Mouse (Mus musculus) MEL (cell line): ENCODE results near the gene C1ql4. TPM values are rescaled to one million over a fixed set of nuclear protein-coding genes. Genes with fewer than 3 reads are reported as not detected.

Experiments used
- DNase-seq: peaks from one replicate; pipeline ENCODE4 v3.0.0; 2011; ENCODE audit warnings: low read depth, low spot score
- H3K27ac ChIP-seq: 2 replicates; pipeline ENCODE4 v1.5.1; 2012; ENCODE audit warnings: low read depth, mild to moderate bottlenecking, control low read depth, low read length, moderate library complexity; ENCODE audit not compliant: control insufficient read depth
- H3K27me3 ChIP-seq, 2 experiments: fragments of 150-350 bp in 1 of 2; sonication (generic) in 1 of 2; 2 replicates each; pipeline ENCODE4 v1.6.1; 2012; ENCODE audit warnings: low read length in 2 of 2, mild to moderate bottlenecking in 2 of 2, improper control_type of control experiment in 1 of 2, moderate library complexity in 1 of 2; ENCODE audit not compliant: insufficient read depth in 2 of 2, control insufficient read depth in 1 of 2
- H3K36me3 ChIP-seq, 2 experiments: 2 replicates each; pipeline ENCODE4 v1.6.1; 2012 to 2014; ENCODE audit warnings: low read length in 2 of 2, improper control_type of control experiment in 1 of 2, inconsistent platforms in 1 of 2, mild to moderate bottlenecking in 1 of 2; ENCODE audit not compliant: insufficient read depth in 2 of 2, control insufficient read depth in 1 of 2
- H3K4me1 ChIP-seq, 2 experiments: fragments of 150-350 bp in 1 of 2; sonication (generic) in 1 of 2; 2 replicates each; pipeline ENCODE4 v1.6.1; 2012; ENCODE audit warnings: low read length in 2 of 2, improper control_type of control experiment in 1 of 2, mild to moderate bottlenecking in 1 of 2; ENCODE audit not compliant: insufficient read depth in 2 of 2, control insufficient read depth in 1 of 2
- H3K4me3 ChIP-seq, 2 experiments: fragments of 150-350 bp in 1 of 2; sonication (generic) in 1 of 2; 2 replicates each; pipeline ENCODE4 v1.5.1; 2012; ENCODE audit warnings: low read depth in 2 of 2, low read length in 2 of 2, mild to moderate bottlenecking in 2 of 2, moderate library complexity in 2 of 2, control low read depth in 1 of 2, improper control_type of control experiment in 1 of 2; ENCODE audit not compliant: control insufficient read depth in 1 of 2, insufficient read depth in 1 of 2
- H3K79me2 ChIP-seq: 2 replicates; pipeline ENCODE4 v1.6.1; 2012; ENCODE audit warnings: mild to moderate bottlenecking, low read length, moderate library complexity; ENCODE audit not compliant: control insufficient read depth, poor library complexity, insufficient read depth
- H3K9ac ChIP-seq: 2 replicates; pipeline ENCODE4 v1.6.1; 2012; ENCODE audit warnings: low read depth, mild to moderate bottlenecking, control low read depth, low read length, moderate library complexity; ENCODE audit not compliant: control insufficient read depth, poor library complexity, severe bottlenecking
- H3K9me3 ChIP-seq: fragments of 150-350 bp; sonication (generic); replicated peaks from 2 replicates; pipeline ENCODE4 v1.6.1; 2012; ENCODE audit warnings: mild to moderate bottlenecking, low read length, improper control_type of control experiment, moderate library complexity; ENCODE audit not compliant: insufficient read depth
- CHD1 ChIP-seq: IDR thresholded peaks from 2 replicates; pipeline ENCODE4 v1.6.1; 2012; ENCODE audit warnings: low read depth, mild to moderate bottlenecking, inconsistent platforms, low read length, improper control_type of control experiment
- CHD2 ChIP-seq: IDR thresholded peaks from 2 replicates; pipeline ENCODE4 v1.6.1; 2011; ENCODE audit warnings: low read length, improper control_type of control experiment
- E2F4 ChIP-seq: IDR thresholded peaks from 2 replicates; pipeline ENCODE4 v1.6.1; 2011; ENCODE audit warnings: low read depth, low read length, improper control_type of control experiment, borderline replicate concordance
- EP300 ChIP-seq, 2 experiments: IDR thresholded peaks; 2 replicates each; pipeline ENCODE4 v1.6.1; 2011; ENCODE audit warnings: improper control_type of control experiment in 2 of 2, low read length in 2 of 2, low read depth in 1 of 2, mild to moderate bottlenecking in 1 of 2
- ETS1 ChIP-seq: IDR thresholded peaks from 2 replicates; pipeline ENCODE4 v1.6.1; 2012; ENCODE audit warnings: low read depth, mild to moderate bottlenecking, inconsistent platforms, low read length, improper control_type of control experiment, moderate library complexity
- GABPA ChIP-seq: IDR thresholded peaks from 2 replicates; pipeline ENCODE4 v1.6.1; 2012; ENCODE audit warnings: low read depth, mild to moderate bottlenecking, inconsistent platforms, low read length, improper control_type of control experiment, moderate library complexity
- GATA1 ChIP-seq: IDR thresholded peaks from 2 replicates; pipeline ENCODE4 v1.6.1; 2011; ENCODE audit warnings: low read depth, low read length, improper control_type of control experiment
- HCFC1 ChIP-seq: IDR thresholded peaks from 2 replicates; pipeline ENCODE4 v1.6.1; 2012; ENCODE audit warnings: low read depth, mild to moderate bottlenecking, inconsistent platforms, low read length, improper control_type of control experiment, moderate library complexity
- JUND ChIP-seq: IDR thresholded peaks from 2 replicates; pipeline ENCODE4 v1.6.1; 2011; ENCODE audit warnings: low read depth, mild to moderate bottlenecking, improper control_type of control experiment, low read length
- MXI1 ChIP-seq: IDR thresholded peaks from 2 replicates; pipeline ENCODE4 v1.6.1; 2011; ENCODE audit warnings: mild to moderate bottlenecking, low read depth, low read length, improper control_type of control experiment
- MYB ChIP-seq: IDR thresholded peaks from 2 replicates; pipeline ENCODE4 v1.6.1; 2011; ENCODE audit warnings: mild to moderate bottlenecking, low read depth, low read length, improper control_type of control experiment
- MYC ChIP-seq: IDR thresholded peaks from 2 replicates; pipeline ENCODE4 v1.6.1; 2011; ENCODE audit warnings: low read depth, mild to moderate bottlenecking, low read length, improper control_type of control experiment, moderate library complexity
- NELFE ChIP-seq: IDR thresholded peaks from 2 replicates; pipeline ENCODE4 v1.6.1; 2011; ENCODE audit warnings: low read depth, low read length, improper control_type of control experiment
- POLR2A ChIP-seq, 2 experiments: IDR thresholded peaks; 2 replicates each; pipeline ENCODE4 v1.6.1; 2011 to 2012; ENCODE audit warnings: low read length in 2 of 2, mild to moderate bottlenecking in 2 of 2, control low read depth in 1 of 2, improper control_type of control experiment in 1 of 2, low read depth in 1 of 2, moderate library complexity in 1 of 2; ENCODE audit not compliant: control insufficient read depth in 1 of 2, insufficient read depth in 1 of 2, poor library complexity in 1 of 2
- POLR2AphosphoS2 ChIP-seq: IDR thresholded peaks from 2 replicates; pipeline ENCODE4 v1.6.1; 2011; ENCODE audit warnings: low read length, improper control_type of control experiment
- POLR2AphosphoS5 ChIP-seq: IDR thresholded peaks from 2 replicates; pipeline ENCODE4 v1.6.1; 2012; ENCODE audit warnings: low read depth, borderline replicate concordance, mild to moderate bottlenecking, inconsistent platforms, low read length, moderate library complexity, mixed read lengths
- RAD21 ChIP-seq: IDR thresholded peaks from 2 replicates; pipeline ENCODE4 v1.6.1; 2011; ENCODE audit warnings: mild to moderate bottlenecking, low read depth, low read length, improper control_type of control experiment
- RCOR1 ChIP-seq: IDR thresholded peaks from 2 replicates; pipeline ENCODE4 v1.6.1; 2012; ENCODE audit warnings: low read depth, mild to moderate bottlenecking, inconsistent platforms, low read length, improper control_type of control experiment
- SIN3A ChIP-seq: IDR thresholded peaks from 2 replicates; pipeline ENCODE4 v1.6.1; 2012; ENCODE audit warnings: low read length, improper control_type of control experiment, inconsistent platforms
- SMC3 ChIP-seq: IDR thresholded peaks from 2 replicates; pipeline ENCODE4 v1.6.1; 2011; ENCODE audit warnings: low read depth, low read length, improper control_type of control experiment
- TAL1 ChIP-seq: IDR thresholded peaks from 2 replicates; pipeline ENCODE4 v1.6.1; 2012; ENCODE audit warnings: mild to moderate bottlenecking, inconsistent platforms, low read length, moderate library complexity, mixed read lengths
- TCF12 ChIP-seq: IDR thresholded peaks from 2 replicates; pipeline ENCODE4 v1.6.1; 2014; ENCODE audit warnings: low read depth, mild to moderate bottlenecking, inconsistent platforms, low read length, improper control_type of control experiment, moderate library complexity
- USF1 ChIP-seq: IDR thresholded peaks from 2 replicates; pipeline ENCODE4 v1.6.1; 2014; ENCODE audit warnings: low read depth, mild to moderate bottlenecking, inconsistent platforms, low read length, improper control_type of control experiment, moderate library complexity
- USF2 ChIP-seq, 2 experiments: IDR thresholded peaks; 2 replicates each; pipeline ENCODE4 v1.6.1; 2011 to 2012; ENCODE audit warnings: improper control_type of control experiment in 2 of 2, low read length in 2 of 2, borderline replicate concordance in 1 of 2, inconsistent platforms in 1 of 2, low read depth in 1 of 2, mild to moderate bottlenecking in 1 of 2; ENCODE audit not compliant: insufficient read depth in 1 of 2
- ZKSCAN1 ChIP-seq: IDR thresholded peaks from 2 replicates; pipeline ENCODE4 v1.6.1; 2012; ENCODE audit warnings: low read depth, mild to moderate bottlenecking, inconsistent platforms, low read length, improper control_type of control experiment, moderate library complexity
- ZMIZ1 ChIP-seq: IDR thresholded peaks from 2 replicates; pipeline ENCODE4 v1.6.1; 2012; ENCODE audit warnings: low read depth, mild to moderate bottlenecking, inconsistent platforms, low read length, improper control_type of control experiment, moderate library complexity
- polyA plus RNA-seq, 2 experiments: library from polyadenylated mRNA; stranded (reverse) in 1 of 2; unstranded in 1 of 2; fragments of >175 nt in 1 of 2; fragments of >200 nt in 1 of 2; gene quantifications; 2 replicates each; pipeline versions ENCODE4 v1.2.1 to v1.2.4; 2012; ENCODE audit warnings: low replicate concordance in 2 of 2, low read depth in 1 of 2; ENCODE audit not compliant: insufficient read length in 2 of 2, insufficient read depth in 1 of 2, missing spikeins in 1 of 2
- total RNA-seq: library from RNA; depleted of rRNA; stranded (reverse); fragments of 300-350 nt; gene quantifications from 2 replicates; pipeline ENCODE4 v1.2.3, GENCODE M21; 2012

The C1ql4 gene
- total and polyA plus RNA-seq, 3 experiments = 0.08 to 0.15 TPM; not detected in 1

- no peak overlapping the region for H3K4me3 ChIP-seq
- peaks cover 6 to 8% of the 10 kb centered on the region in 2 experiments for H3K4me1 ChIP-seq
- no peak for DNase-seq
- no peak overlapping the region for H3K27ac ChIP-seq
- no peaks in the 10 kb centered on the region for H3K9me3 ChIP-seq
- no peak overlapping the region for H3K9ac ChIP-seq
- H3K36me3 ChIP-seq = peaks cover 0 to 11% of the 10 kb centered on the region in 2 experiments; a peak in 2 of 4 replicates
- H3K79me2 ChIP-seq = no peaks in the 10 kb centered on the region
- H3K27me3 ChIP-seq = no peaks in the 10 kb centered on the region
- TF ChIP-seq GATA1 (no peak), TAL1 (no peak), USF2 (IDR thresholded peaks at IDR 0.05; ENCODE audit: borderline replicate concordance in 1 of 2, insufficient read depth in 1 of 2, low read depth in 1 of 2, low read length in 2 of 2) (no peak), ETS1 (no peak), JUND (no peak), ZMIZ1 (no peak), NELFE (no peak), EP300 (IDR thresholded peaks at IDR 0.05; ENCODE audit: low read depth in 1 of 2, low read length in 2 of 2) (no peak), POLR2AphosphoS2 (no peak), POLR2A (IDR thresholded peaks at IDR 0.05; ENCODE audit: control insufficient read depth in 1 of 2, insufficient read depth in 1 of 2, low read depth in 1 of 2, low read length in 2 of 2, poor library complexity in 1 of 2) (no peak), MYC (no peak), SIN3A (no peak), SMC3 (no peak)
- TF ChIP-seq, all 39 proteins: peak for 0
These were observed 33.2 kb upstream of the C1ql4 start for GRCm38 (mm10) chr15:99120814-99121213.

GRCm38 (mm10) chr15:99116539-99116938, 28.9 kb upstream of the C1ql4 start:
- Histone ChIP-seq H3K36me3 (peaks cover 0 to 9% of the 10 kb centered on the region in 2 experiments; a peak in 2 of 4 replicates), H3K9me3 (no peaks in the 10 kb centered on the region), H3K27me3 (no peaks in the 10 kb centered on the region), H3K9ac (no peak overlapping the region), H3K27ac (no peak overlapping the region), H3K79me2 (no peaks in the 10 kb centered on the region), H3K4me1 (peaks cover 3 to 7% of the 10 kb centered on the region in 2 experiments; a peak in 3 of 4 replicates)
- DNase-seq = no peak
- TF ChIP-seq RAD21 (no peak), MYB (no peak), NELFE (no peak), TAL1 (no peak)
- TF ChIP-seq, all 39 proteins: peak for 0
- H3K4me3 ChIP-seq = no peak overlapping the region

- no peaks in the 10 kb centered on the region for H3K9me3 ChIP-seq
- peaks cover 0 to 9% of the 10 kb centered on the region in 2 experiments; a peak in 2 of 4 replicates for H3K36me3 ChIP-seq
- no peaks in the 10 kb centered on the region for H3K79me2 ChIP-seq
- H3K4me1 ChIP-seq = peaks cover 0 to 7% of the 10 kb centered on the region in 2 experiments; a peak in 1 of 4 replicates
- no peak overlapping the region; the same call in 1 of the 2 replicates for H3K9ac ChIP-seq
- peak; percentile 61 for DNase-seq
- H3K27ac ChIP-seq = peak overlapping the region; percentile 63
- peak overlapping the region; percentile 49 to 54; a peak in 3 of 4 replicates for H3K4me3 ChIP-seq
- H3K27me3 ChIP-seq = no peaks in the 10 kb centered on the region
- peak; percentile 90 for TF ChIP-seq TCF12
- no peak for TF ChIP-seq ZKSCAN1
- TF ChIP-seq POLR2AphosphoS2 = no peak
- TF ChIP-seq MYC = no peak
- TF ChIP-seq TAL1 = no peak
- no peak for TF ChIP-seq POLR2AphosphoS5
- TF ChIP-seq USF1 = no peak
- 0 out of 2 replicates have a peak, but pooled peaks have one; percentile 41 for TF ChIP-seq HCFC1
- TF ChIP-seq E2F4 = no peak
- TF ChIP-seq MXI1 = 0 out of 2 replicates have a peak, but pooled peaks have one; percentile 27
- TF ChIP-seq CHD1 = no peak
- TF ChIP-seq GATA1 = peak; percentile 84
- TF ChIP-seq SIN3A = peak; percentile 60; the same call in 1 of the 2 replicates
- no peak for TF ChIP-seq GABPA
- TF ChIP-seq RCOR1 = peak; percentile 85
- no peak for TF ChIP-seq CHD2
These were observed 27.4 kb upstream of the C1ql4 start for GRCm38 (mm10) chr15:99115065-99115423.
